Mouse (Mus musculus) adrenal gland, postnatal 4 days (tissue): ENCODE results near the gene Cep112. TPM values are rescaled to one million over a fixed set of nuclear protein-coding genes. Genes with fewer than 3 reads are reported as not detected.

ENCODE experiments used
- DNase-seq, 2 experiments: peaks; one replicate each; pipeline ENCODE4 v3.0.0; 2021 to 2022; ENCODE audit warnings: low spot score in 2 of 2, mixed read lengths in 2 of 2
- total RNA-seq, 2 experiments: library from RNA; stranded (reverse); gene quantifications; 2 replicates each; pipeline ENCODE4 v1.2.3; 2021

Gene Cep112
- total RNA-seq, 2 experiments from 2014 or later: 24.5 to 26.1 TPM

GRCm38 (mm10) chr11:108777158-108777557 lies 352.2 kb downstream of the Cep112 start:
- DNase-seq: no peak

GRCm38 (mm10) chr11:108780271-108781250 lies 355.6 kb downstream of the Cep112 start:
- no peak for DNase-seq

DNA sequence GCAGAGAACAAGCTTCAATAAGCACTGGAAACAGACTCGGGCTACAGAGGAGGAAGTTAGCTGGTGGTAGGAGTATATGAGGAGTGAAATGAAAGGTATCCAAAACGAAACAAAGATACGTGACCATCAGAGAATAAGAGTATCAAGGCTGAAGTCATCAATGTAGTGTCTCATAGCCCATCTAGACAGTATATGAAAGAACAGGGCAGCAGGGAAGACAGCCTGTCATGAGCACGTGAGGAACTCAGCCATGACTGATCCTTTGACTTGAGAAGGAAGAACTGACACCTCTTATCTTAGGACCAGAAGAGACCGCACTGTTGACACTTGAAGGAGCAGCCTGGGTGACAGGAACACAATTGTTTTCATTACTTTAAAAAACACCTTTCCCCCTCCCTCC lies 373.4 kb downstream of the Cep112 start:
- DNase-seq: no peak

DNA sequence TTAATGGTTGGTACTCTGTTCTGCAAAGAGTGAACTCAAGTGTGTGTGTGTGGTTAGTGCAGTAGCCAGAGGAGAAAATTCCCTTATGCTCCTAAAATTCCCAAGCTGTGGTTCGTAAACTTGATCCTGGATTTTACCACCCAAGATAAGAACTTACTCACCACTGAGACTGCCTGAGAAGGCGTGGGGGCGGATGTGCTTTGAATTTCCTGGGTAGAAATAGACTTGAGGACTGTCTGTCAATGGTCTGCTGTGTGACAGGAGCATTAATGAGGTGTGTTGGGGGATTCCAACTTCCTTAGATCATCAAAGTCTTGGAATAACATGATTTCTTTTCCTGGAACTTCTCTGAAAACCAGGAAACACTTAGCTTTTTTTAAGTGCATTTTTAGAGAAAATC lies 374.7 kb downstream of the Cep112 start:
- no peak for DNase-seq

DNA sequence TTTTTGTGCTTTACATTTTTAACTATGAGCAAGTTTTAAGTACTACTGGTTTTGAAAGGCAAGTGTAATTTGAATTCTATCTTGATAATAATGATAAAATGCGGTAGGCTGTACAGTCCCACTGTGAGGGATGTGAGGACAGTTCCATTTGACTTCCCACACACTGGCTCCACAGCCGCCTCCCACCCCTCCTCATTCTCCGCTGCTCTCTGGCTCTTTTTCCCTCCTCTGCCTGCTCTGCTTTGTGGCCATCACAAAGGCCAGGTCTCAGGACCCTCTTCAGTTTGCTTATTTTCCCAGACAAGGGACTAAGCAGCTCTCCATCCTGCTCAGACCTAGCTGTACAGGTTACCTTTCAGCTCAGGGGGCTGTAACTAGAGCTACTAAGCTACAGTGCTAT lies 379.0 kb downstream of the Cep112 start:
- no peak for DNase-seq

DNA sequence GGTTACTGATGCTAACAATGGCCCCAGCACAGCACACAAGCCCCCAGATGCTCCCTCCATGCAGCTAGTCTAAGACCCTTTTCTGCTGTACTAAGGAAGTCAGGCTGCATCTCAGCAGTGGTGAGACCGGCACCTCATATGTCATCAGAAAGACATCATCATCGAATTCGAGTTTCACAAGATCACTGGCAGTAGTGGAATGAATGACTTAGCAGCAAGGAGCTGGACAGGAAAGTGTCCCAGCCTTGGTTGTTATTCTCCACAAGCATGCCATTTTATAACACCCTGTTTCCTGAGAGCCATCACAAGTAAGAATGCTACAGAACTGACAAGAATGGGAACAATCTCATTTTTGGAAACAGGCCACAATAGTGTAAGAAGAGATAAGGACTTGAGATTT lies 381.0 kb downstream of the Cep112 start:
- no peak for DNase-seq

DNA sequence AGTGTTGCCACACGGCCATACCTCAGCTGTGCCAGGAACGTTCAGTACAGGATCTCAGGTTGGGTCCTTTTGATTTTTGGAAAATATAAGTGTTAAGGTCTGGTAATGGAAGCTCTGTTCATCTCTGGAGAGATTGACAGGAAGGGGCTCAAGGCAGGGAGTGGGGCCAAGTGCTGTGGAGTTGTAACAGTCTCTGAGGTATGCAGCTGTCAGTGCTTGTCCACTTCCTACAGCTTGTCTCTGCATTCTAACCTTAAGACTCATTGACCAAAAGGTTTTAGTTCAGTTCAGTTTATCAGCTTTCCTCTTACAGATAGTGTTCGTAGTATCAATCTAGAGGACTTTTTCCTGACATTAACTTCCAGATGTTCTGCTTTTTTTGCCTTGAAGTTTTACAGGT lies 384.6 kb downstream of the Cep112 start:
- no peak for DNase-seq

GRCm38 (mm10) chr11:108821771-108822170 lies 396.8 kb downstream of the Cep112 start:
- no peak for DNase-seq

- DNase-seq: no peak
Measured at GRCm38 (mm10) chr11:108822257-108822656, 397.3 kb downstream of the Cep112 start.

DNA sequence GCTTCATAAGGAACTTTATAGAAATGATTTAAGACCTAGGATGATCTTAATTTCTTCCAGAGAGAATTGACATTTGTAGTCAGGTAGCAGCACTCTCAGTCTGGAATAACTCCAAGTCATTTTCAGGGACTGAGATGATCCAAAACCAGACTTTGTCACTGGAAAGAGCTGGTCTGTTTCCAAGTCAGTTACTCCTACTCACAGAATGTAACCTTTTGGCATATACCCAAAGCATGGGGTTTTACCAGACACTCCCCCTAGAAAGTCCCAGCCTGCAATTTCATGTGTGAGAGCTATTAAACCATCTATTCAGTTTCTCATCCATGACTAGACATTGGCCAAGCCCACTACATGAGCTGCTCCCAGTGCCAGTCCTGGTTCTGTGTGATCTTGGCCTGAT lies 402.3 kb downstream of the Cep112 start:
- DNase-seq: no peak

DNA sequence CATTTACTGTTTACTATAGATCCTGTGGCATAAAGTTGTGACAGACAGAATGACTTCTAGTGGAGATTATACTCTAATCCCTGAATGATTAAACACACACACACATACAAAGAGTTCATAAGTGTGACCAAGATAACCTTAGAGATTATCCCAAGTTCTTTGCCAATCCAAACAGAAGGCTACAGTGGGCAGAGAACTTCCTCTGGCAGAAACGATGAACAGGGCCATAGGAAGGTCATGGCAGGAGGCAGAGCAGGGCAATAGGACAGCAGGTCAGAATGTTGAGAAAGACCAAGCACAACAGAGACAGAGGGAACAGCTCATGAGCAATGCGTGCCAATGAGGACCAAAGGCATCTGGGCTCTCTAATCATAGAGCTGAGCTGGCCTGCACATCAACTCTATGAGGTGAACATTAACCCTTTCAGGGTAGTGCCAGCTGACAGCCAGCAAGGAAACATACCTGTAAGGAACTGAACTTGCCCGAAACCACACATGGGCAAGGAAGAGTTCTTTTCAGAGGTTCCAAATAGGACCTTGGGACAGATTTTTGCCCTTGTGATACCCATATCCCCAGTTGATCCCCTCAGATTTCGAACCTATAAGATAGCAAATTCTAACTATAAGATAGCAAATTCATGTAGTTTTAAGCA lies 403.5 kb downstream of the Cep112 start:
- no peak for DNase-seq

DNA sequence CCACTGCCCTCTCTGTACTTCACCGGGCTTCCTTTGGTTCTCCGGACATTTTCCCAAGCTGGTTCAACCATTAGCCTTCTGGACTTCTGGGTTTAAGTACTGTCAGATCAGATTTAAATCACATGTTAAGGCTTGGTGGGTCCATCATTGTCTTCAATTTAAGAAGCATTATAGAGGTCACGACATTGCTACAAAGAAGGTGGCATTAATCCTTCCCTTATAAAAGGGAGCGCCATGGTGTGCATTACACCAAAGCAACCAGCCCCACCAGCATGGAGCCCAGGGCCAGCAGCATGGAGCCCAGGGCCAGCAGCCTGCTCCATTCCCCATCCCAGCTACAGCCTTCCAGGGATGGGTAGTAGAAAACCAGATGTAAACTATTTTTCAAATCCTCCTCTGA lies 411.7 kb downstream of the Cep112 start:
- DNase-seq: no peak

- DNase-seq: no peak
Measured at GRCm38 (mm10) chr11:108840195-108840594, 415.2 kb downstream of the Cep112 start.

GRCm38 (mm10) chr11:108842765-108843164 lies 417.8 kb downstream of the Cep112 start:
- no peak for DNase-seq

GRCm38 (mm10) chr11:108845971-108846370 lies 421.0 kb downstream of the Cep112 start:
- DNase-seq: no peak

GRCm38 (mm10) chr11:108846479-108846878 lies 421.5 kb downstream of the Cep112 start:
- DNase-seq: no peak

DNA sequence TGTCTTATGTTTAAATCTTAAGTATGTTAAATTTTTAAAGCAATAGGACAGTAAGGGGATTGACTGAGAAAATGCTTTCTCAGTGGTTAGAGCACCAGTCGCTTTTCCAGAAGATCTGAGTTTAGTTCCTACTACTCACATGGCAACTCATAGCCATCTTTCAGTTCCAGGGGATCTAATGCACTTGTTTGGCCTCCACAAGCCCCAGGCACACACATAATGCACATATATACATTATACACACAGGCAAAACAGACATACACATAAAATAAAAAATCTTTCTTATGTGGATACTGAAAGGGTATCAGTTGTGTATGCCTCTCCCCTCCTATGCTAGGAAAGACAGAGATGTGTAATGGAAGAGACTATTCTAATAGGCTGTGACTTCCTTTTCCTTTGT lies 426.8 kb downstream of the Cep112 start:
- no peak for DNase-seq

DNA sequence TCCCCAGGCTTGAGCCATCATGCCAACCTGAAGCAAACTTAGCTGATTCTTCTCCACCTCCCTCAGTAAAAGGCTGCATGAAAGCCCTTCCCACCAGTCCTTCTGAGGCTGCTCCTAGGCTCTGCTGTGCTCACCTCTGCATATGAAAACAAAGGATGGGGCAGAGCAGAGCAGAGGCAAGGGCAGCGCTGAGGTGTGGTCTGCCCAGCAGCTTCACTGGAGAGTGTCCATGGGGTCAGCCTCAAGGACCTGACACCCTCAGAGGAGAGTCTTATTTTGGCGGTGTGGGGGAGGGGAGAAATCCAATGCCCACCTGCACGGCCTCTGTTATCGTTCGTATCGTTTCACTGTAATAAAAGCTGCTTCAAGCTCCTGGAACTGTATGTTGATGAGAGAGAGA lies 432.3 kb downstream of the Cep112 start:
- DNase-seq: no peak

DNA sequence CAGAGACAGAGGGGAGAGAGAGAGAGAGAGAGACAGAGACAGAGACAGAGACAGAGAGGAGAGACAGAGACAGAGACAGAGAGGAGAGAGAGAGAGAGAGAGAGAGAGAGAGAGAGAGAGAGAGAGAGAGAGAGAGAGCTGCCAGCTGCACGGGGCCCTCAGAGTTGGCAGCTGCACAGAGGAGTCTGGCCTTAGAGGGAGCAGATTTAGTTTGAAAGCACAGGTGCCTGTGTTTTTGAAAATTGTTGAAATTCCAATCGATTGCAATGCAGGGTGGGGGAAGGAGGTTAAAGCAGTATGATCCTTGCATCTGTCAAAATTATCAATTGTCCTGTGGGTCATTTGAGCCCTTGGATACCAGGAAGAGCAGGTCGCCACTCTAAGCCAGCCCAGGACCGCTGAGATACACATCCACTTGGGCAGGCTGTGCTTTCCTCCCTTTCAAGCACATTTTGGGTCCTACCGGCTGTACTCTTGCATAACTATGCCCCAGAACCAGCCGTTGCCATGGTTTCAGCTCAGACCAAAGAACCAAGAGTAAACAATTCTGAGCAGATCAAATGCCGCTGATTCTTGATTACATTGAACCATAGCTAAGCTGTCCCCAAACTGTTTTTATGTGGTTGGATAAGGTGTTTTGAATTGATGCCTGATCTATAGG lies 432.8 kb downstream of the Cep112 start:
- DNase-seq: no peak

DNA sequence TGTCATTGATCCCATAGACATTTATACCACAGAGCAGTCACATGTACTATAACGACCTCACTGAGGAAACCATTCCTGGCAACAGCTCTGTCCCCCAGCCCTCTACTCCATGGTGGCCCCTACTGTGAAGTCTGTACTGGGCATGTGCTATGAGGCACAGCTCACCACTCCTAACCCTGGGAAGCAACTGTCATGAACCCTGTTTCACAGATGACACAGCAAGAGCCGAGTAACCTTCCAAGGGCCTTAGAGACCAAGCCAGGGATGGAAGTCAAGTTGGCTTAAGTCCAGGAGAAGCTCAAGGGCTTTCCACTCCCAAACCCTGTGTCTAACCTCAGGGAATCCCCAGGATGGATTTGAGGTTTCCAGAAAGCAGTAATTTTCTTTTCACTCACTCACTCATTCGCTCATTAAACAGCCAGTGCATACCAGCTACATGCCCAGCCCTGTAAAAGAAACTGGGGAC lies 433.4 kb downstream of the Cep112 start:
- no peak for DNase-seq

GRCm38 (mm10) chr11:108858846-108859245 lies 433.9 kb downstream of the Cep112 start:
- DNase-seq: no peak

DNA sequence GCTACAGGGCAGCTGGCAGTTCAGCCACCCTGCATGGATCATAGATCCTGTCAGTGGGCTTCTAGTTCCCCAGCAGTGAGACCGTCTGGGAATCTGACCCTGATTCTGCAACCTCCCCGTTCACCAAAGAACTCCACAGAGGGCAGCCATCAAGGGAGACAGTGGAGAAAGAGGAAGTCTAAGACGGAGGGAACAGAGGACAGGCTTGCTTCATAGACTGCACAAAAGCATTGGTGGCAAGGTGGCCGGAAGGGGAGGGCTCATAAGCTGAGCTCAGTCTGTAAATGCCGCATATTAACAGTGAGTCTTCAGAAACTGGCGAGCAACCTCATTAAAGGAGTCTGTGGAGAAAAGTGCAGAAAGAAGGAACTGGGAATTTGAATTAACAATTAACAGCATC lies 437.4 kb downstream of the Cep112 start:
- no peak for DNase-seq
